Mouse (Mus musculus) ES-E14 (cell line): ENCODE data around the gene Fpr3. TPM values are rescaled to one million over a fixed set of nuclear protein-coding genes. Genes with fewer than 3 reads are reported as not detected.
"Not testable (repeated sequence)": the region's sequence is repeated elsewhere in the genome, so short reads cannot be mapped to it uniquely, and the experiment has no call there.

Experiments
- DNase-seq: peaks from one replicate; pipeline ENCODE4 v3.0.0-alpha.2; 2013; ENCODE audit warnings: low read depth, low spot score
- H3K27ac ChIP-seq: 2 replicates; pipeline ENCODE4 v1.5.1; 2012; ENCODE audit warnings: low read depth, mild to moderate bottlenecking, low read length, moderate library complexity, mixed read lengths; ENCODE audit not compliant: poor library complexity, insufficient read depth, severe bottlenecking
- H3K36me3 ChIP-seq: 2 replicates; pipeline ENCODE4 v1.6.1; 2012; ENCODE audit warnings: mild to moderate bottlenecking, low read length, moderate library complexity, mixed read lengths; ENCODE audit not compliant: control insufficient read depth, poor library complexity, insufficient read depth, severe bottlenecking
- H3K4me1 ChIP-seq, 2 experiments: fragments of 150-350 bp in 1 of 2; sonication (generic) in 1 of 2; 2 replicates each; pipeline ENCODE4 v1.6.1; 2012; ENCODE audit warnings: low read length in 2 of 2, mild to moderate bottlenecking in 1 of 2, mixed read lengths in 1 of 2; ENCODE audit not compliant: control insufficient read depth in 2 of 2, insufficient read depth in 2 of 2, poor library complexity in 1 of 2
- H3K4me3 ChIP-seq, 2 experiments: fragments of 150-350 bp in 1 of 2; sonication (generic) in 1 of 2; 2 replicates each; pipeline ENCODE4 v1.5.1; 2012; ENCODE audit warnings: low read length in 2 of 2, low read depth in 1 of 2, mild to moderate bottlenecking in 1 of 2, mixed read lengths in 1 of 2; ENCODE audit not compliant: insufficient read depth in 1 of 2, poor library complexity in 1 of 2, severe bottlenecking in 1 of 2
- H3K9ac ChIP-seq: 2 replicates; pipeline ENCODE4 v1.6.1; 2012; ENCODE audit warnings: low read depth, mild to moderate bottlenecking, low read length, mixed read lengths; ENCODE audit not compliant: poor library complexity, insufficient read depth, severe bottlenecking
- H3K9me3 ChIP-seq: fragments of 150-350 bp; sonication (generic); 2 replicates; pipeline ENCODE4 v1.6.1; 2012; ENCODE audit warnings: low read depth, mild to moderate bottlenecking, low read length; ENCODE audit not compliant: control insufficient read depth, insufficient read depth
- CHD2 ChIP-seq: IDR thresholded peaks from 2 replicates; pipeline ENCODE4 v1.6.1; 2014; ENCODE audit warnings: mild to moderate bottlenecking, low read depth, low read length, inconsistent platforms
- HCFC1 ChIP-seq: IDR thresholded peaks from 2 replicates; pipeline ENCODE4 v1.6.1; 2012; ENCODE audit warnings: low read length, inconsistent platforms, borderline replicate concordance; ENCODE audit not compliant: insufficient read depth
- MAFK ChIP-seq: IDR thresholded peaks from 2 replicates; pipeline ENCODE4 v1.6.1; 2014; ENCODE audit warnings: mild to moderate bottlenecking, low read depth, low read length, inconsistent platforms; ENCODE audit not compliant: insufficient read depth
- ZC3H11A ChIP-seq: IDR thresholded peaks from 2 replicates; pipeline ENCODE4 v1.6.1; 2012; ENCODE audit warnings: low read depth, mild to moderate bottlenecking, inconsistent platforms, low read length, borderline replicate concordance
- ZNF384 ChIP-seq: IDR thresholded peaks from 2 replicates; pipeline ENCODE4 v1.6.1; 2012; ENCODE audit warnings: low read depth, low read length, inconsistent platforms
- in situ Hi-C, 2 experiments: fragments of 600-800 bp; cut with MboI; formaldehyde crosslinking; loops; one replicate each; pipeline ENCODE4 v1.15.1; 2025; ENCODE audit warnings: low sequenced_read_pairs in 2 of 2, inconsistent platforms in 1 of 2; ENCODE audit not compliant: unreplicated experiment in 2 of 2
- total RNA-seq: library from RNA; depleted of rRNA; stranded (reverse); fragments of 300-350 nt; gene quantifications from 2 replicates; pipeline ENCODE4 v1.2.3, GENCODE M21; 2012

Gene Fpr3
- total RNA-seq, 1 experiment: not detected

DNA sequence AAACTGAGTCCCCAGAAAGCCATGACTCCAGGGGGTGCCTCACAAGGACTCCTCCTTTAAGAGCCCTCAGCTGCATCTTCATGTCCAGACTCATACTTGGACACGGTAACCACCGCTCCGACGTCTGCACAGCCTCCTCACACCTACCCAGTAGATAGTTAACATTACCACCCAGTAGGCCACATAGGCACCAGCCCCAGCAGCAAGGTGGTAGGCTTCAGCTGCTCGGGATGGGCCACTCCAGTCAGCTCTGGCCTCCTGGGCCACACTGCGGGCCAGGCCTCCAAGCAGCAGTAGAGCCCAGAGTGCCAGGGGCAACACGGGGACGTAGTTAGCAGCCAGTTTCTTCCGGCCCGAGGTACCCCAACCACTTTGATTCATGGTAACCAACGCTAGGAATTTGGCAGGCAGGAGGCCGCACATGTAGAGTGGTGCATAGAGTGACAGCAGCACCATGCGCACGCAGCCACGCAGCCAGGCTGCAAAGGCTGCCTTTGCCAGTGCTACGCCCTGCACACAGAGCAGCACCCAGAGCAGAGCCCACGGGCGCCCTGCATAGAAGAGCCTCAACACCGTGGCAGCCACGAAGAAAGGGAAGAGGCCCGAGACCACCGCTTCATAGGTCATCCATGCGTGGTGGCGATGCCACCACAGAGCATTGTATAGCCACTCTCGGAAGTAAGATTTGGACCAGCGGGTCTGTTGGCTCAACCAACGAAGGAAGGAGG is 44.0 kb upstream of the Fpr3 start:
- TF ChIP-seq ZC3H11A: no peak
- no peak for TF ChIP-seq CHD2
- no peak for TF ChIP-seq MAFK
- TF ChIP-seq ZNF384: no peak
- TF ChIP-seq HCFC1: no peak
- peak overlapping the region; percentile 22 to 35; a peak in 3 of 4 replicates for H3K4me3 ChIP-seq
- no peak for DNase-seq
- no peaks in the 10 kb centered on the region for H3K9me3 ChIP-seq
- peaks cover 0 to 5% of the 10 kb centered on the region in 2 experiments; a peak in 2 of 4 replicates for H3K4me1 ChIP-seq
- no peak overlapping the region for H3K9ac ChIP-seq
- no peak overlapping the region for H3K27ac ChIP-seq
- peaks cover 3% of the 10 kb centered on the region; the same call in 1 of the 2 replicates for H3K36me3 ChIP-seq
- in situ Hi-C loops: no loop called here

DNA sequence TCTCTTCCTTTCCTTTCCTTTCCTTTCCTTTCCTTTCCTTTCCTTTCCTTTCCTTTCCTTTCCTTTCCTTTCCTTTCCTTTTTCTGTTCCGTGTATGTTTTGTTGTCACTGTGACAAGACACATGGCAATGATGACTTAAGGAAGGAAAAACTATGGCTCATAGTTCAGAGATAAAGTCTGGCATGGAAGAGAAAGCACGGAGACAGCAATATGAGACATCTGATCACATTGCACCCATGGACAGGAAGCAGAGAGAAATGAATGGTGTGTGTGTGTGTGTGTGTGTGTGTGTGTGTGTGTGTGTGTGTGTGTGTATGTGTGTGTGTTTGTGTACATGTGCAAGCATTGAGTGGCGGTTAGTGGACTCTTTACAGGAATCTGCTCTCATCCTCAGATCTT is 43.0 kb upstream of the Fpr3 start:
- DNase-seq, H3K36me3 ChIP-seq, H3K4me3 ChIP-seq, in situ Hi-C loops, H3K9ac ChIP-seq, H3K9me3 ChIP-seq, H3K4me1 ChIP-seq, H3K27ac ChIP-seq: not testable (repeated sequence)

DNA sequence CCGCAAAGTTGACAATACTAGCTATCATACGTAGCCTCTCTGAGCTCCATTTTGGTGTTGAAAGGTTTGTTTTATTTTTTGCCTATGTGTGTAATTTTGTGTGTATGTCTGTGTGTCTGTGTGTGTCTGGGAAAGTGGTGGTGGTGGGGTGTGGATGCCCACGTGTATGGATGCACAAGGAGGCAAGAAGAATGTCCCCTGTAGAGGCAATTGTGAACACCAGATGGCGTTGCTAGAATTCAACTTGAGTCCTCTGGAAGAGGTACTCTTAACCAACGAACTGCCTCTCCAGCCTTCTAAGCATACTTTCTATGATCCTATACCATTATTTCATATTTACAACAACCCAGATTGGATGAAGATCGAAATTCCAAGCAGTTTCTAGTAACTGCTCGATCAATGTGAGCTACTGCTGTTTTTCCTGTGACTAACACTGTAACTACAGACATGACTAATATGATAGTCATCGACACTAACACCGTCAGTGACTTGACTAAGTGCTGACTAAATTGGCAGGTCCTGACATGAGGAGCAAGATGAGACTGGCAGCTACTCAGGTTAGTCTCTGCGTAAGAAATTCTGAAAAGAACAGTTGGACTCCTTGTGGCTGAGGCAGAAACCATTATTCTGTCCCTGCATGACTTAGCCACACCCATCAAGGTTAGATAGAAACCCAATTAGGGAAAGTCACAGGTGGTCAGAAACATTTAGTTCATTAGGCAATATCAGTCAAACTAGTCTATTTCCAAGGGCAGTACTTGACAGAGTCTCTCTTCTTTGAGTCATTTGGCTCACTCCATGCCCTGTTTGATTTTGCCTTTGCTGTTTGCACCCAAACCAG is 42.2 kb upstream of the Fpr3 start:
- DNase-seq: no peak
- Histone ChIP-seq H3K4me1 (peaks cover 0 to 3% of the 10 kb centered on the region in 2 experiments; a peak in 1 of 4 replicates), H3K9me3 (no peaks in the 10 kb centered on the region), H3K9ac (no peak overlapping the region), H3K4me3 (no peak overlapping the region), H3K36me3 (0 out of 2 replicates have a peak, but pooled peaks cover under 1% of the 10 kb centered on the region), H3K27ac (no peak overlapping the region)
- no peak for TF ChIP-seq ZC3H11A
- TF ChIP-seq HCFC1: no peak
- TF ChIP-seq ZNF384: no peak
- in situ Hi-C loops: no loop called here

DNA sequence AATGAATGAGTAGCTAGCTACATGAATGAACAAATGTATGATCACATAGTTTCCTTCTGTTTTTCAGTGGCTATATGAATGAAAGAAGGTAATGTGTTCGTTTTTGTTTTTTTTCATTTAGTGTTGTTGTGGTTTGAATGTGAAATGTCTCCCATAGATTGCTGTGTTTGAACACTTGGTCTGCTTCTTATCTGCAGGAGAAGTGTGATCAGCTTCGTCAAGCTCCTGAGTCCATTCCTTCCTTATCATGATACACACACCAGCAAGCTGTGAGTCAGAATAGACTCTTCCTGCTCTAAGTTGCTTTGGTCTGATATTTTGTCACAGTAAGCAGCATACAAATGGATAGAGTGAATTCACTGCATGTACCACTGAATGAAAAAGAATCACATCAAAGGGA is 38.7 kb upstream of the Fpr3 start:
- no peaks in the 10 kb centered on the region for H3K9me3 ChIP-seq
- H3K4me3 ChIP-seq: no peak overlapping the region
- H3K9ac ChIP-seq: no peak overlapping the region
- DNase-seq: no peak
- TF ChIP-seq HCFC1: no peak
- no peak for TF ChIP-seq ZC3H11A
- TF ChIP-seq MAFK: no peak
- TF ChIP-seq CHD2: no peak
- no peak for TF ChIP-seq ZNF384
- no peak overlapping the region for H3K27ac ChIP-seq
- in situ Hi-C loops: no loop called here
- H3K36me3 ChIP-seq: no peaks in the 10 kb centered on the region
- peaks cover 0 to 3% of the 10 kb centered on the region in 2 experiments; a peak in 1 of 4 replicates for H3K4me1 ChIP-seq
